Mouse (Mus musculus) myocyte (in vitro differentiated cells): ENCODE data around the gene Catsperg2. TPM values are rescaled to one million over a fixed set of nuclear protein-coding genes. Genes with fewer than 3 reads are reported as not detected.
"Not testable (repeated sequence)": the region's sequence is repeated elsewhere in the genome, so short reads cannot be mapped to it uniquely, and the experiment has no call there.

ENCODE experiments used
- H3K27me3 ChIP-seq: one replicate; pipeline ENCODE4 v1.6.1; 2011; ENCODE audit not compliant: control insufficient read depth, insufficient read depth, insufficient read length
- H3K36me3 ChIP-seq: one replicate; pipeline ENCODE4 v1.6.1; 2011; ENCODE audit not compliant: control insufficient read depth, insufficient read depth
- H3K4me2 ChIP-seq: one replicate; pipeline ENCODE4 v1.6.1; 2011; ENCODE audit warnings: low read depth, control low read depth
- H3K4me3 ChIP-seq: one replicate; pipeline ENCODE4 v1.5.1; 2011; ENCODE audit warnings: mild to moderate bottlenecking, control low read depth, moderate library complexity
- H3K79me2 ChIP-seq: one replicate; pipeline ENCODE4 v1.6.1; 2011; ENCODE audit not compliant: control insufficient read depth, insufficient read depth
- H3ac ChIP-seq: one replicate; pipeline ENCODE4 v1.6.1; 2011; ENCODE audit not compliant: control insufficient read depth, insufficient read length
- CEBPB ChIP-seq: IDR thresholded peaks from 2 replicates; pipeline ENCODE4 v1.6.1; 2011; ENCODE audit warnings: mild to moderate bottlenecking, moderate library complexity; ENCODE audit not compliant: poor library complexity, insufficient read depth, severe bottlenecking
- E2F4 ChIP-seq: IDR thresholded peaks from one replicate; pipeline ENCODE4 v1.6.1; 2011; ENCODE audit warnings: mild to moderate bottlenecking, control low read depth, moderate library complexity; ENCODE audit not compliant: insufficient read depth
- MAX ChIP-seq: IDR thresholded peaks from one replicate; pipeline ENCODE4 v1.6.1; 2011; ENCODE audit warnings: low read depth, mild to moderate bottlenecking, control low read depth
- MYOD1 ChIP-seq, 3 experiments: IDR thresholded peaks; one replicate each; pipeline ENCODE4 v1.6.1; 2011; ENCODE audit warnings: control low read depth in 2 of 3, low read depth in 2 of 3, mild to moderate bottlenecking in 2 of 3, moderate library complexity in 1 of 3; ENCODE audit not compliant: insufficient read length in 2 of 3, control insufficient read depth in 1 of 3
- MYOG ChIP-seq, 3 experiments: IDR thresholded peaks; one replicate each; pipeline ENCODE4 v1.6.1; 2011; ENCODE audit warnings: control low read depth in 2 of 3, low read depth in 2 of 3, mild to moderate bottlenecking in 2 of 3; ENCODE audit not compliant: insufficient read length in 2 of 3, control insufficient read depth in 1 of 3, insufficient read depth in 1 of 3
- POLR2A ChIP-seq: IDR thresholded peaks from one replicate; pipeline ENCODE4 v1.6.1; 2011; ENCODE audit warnings: low read depth, mild to moderate bottlenecking, control low read depth, moderate library complexity; ENCODE audit not compliant: insufficient read length
- POLR2AphosphoS2 ChIP-seq: IDR thresholded peaks from one replicate; pipeline ENCODE4 v1.6.1; 2011; ENCODE audit warnings: low read depth, control low read depth; ENCODE audit not compliant: insufficient read length
- REST ChIP-seq: IDR thresholded peaks from one replicate; pipeline ENCODE4 v1.6.1; 2011; ENCODE audit warnings: mild to moderate bottlenecking, control low read depth, moderate library complexity; ENCODE audit not compliant: insufficient read depth, insufficient read length
- SRF ChIP-seq: IDR thresholded peaks from one replicate; pipeline ENCODE4 v1.6.1; 2011; ENCODE audit warnings: low read depth; ENCODE audit not compliant: control insufficient read depth, insufficient read length
- TCF12 ChIP-seq: IDR thresholded peaks from one replicate; pipeline ENCODE4 v1.6.1; 2011; ENCODE audit warnings: mild to moderate bottlenecking, control low read depth; ENCODE audit not compliant: poor library complexity, insufficient read depth, severe bottlenecking
- TCF3 ChIP-seq: IDR thresholded peaks from one replicate; pipeline ENCODE4 v1.6.1; 2011; ENCODE audit warnings: low read depth, control low read depth; ENCODE audit not compliant: insufficient read length
- USF1 ChIP-seq: IDR thresholded peaks from one replicate; pipeline ENCODE4 v1.6.1; 2011; ENCODE audit warnings: low read depth, mild to moderate bottlenecking, control low read depth, moderate library complexity
- polyA plus RNA-seq: library from polyadenylated mRNA; unstranded; fragments of >200 nt; fragmentation: generic; extraction: Trizol; gene quantifications from one replicate; pipeline ENCODE4 v1.2.1, GENCODE M21; 2012; ENCODE audit warnings: missing spikeins

The Catsperg2 gene
- polyA plus RNA-seq = 0.01 TPM

GRCm38 (mm10) chr7:29726860-29727259 lies at the start of gene Catsperg2:
Gene Catsperg2, minus strand, starts transcription at chr7:29727032.
- H3K4me2 ChIP-seq, H3K79me2 ChIP-seq, H3K27me3 ChIP-seq, H3K4me3 ChIP-seq, H3ac ChIP-seq, H3K36me3 ChIP-seq: not testable (repeated sequence)

- no peaks in the 10 kb centered on the region for H3K27me3 ChIP-seq
- H3ac ChIP-seq = no peak overlapping the region
- H3K4me3 ChIP-seq = no peak overlapping the region
- TF ChIP-seq MAX (no peak), MYOG (IDR thresholded peaks at IDR 0.05; ENCODE audit: control insufficient read depth in 1 of 3, insufficient read depth in 1 of 3, insufficient read length in 2 of 3, low read depth in 2 of 3) (no peak), USF1 (no peak), E2F4 (no peak), CEBPB (no peak), MYOD1 (IDR thresholded peaks at IDR 0.05; ENCODE audit: control insufficient read depth in 1 of 3, insufficient read length in 2 of 3, low read depth in 2 of 3) (no peak), POLR2A (no peak), REST (no peak), TCF3 (no peak), POLR2AphosphoS2 (no peak), SRF (no peak), TCF12 (no peak)
- peaks cover 5% of the 10 kb centered on the region for H3K79me2 ChIP-seq
- peaks cover 52% of the 10 kb centered on the region for H3K36me3 ChIP-seq
- no peak overlapping the region for H3K4me2 ChIP-seq
These were observed 49.7 kb upstream of the Catsperg2 start for GRCm38 (mm10) chr7:29776568-29776967.

- Histone ChIP-seq H3K36me3 (peaks cover 53% of the 10 kb centered on the region), H3K27me3 (no peaks in the 10 kb centered on the region), H3ac (no peak overlapping the region), H3K4me2 (no peak overlapping the region), H3K4me3 (no peak overlapping the region), H3K79me2 (peaks cover 20% of the 10 kb centered on the region)
- TF ChIP-seq MYOG (IDR thresholded peaks at IDR 0.05; ENCODE audit: control insufficient read depth in 1 of 3, insufficient read depth in 1 of 3, insufficient read length in 2 of 3, low read depth in 2 of 3) (no peak), POLR2A (no peak), POLR2AphosphoS2 (no peak), USF1 (no peak), SRF (no peak), CEBPB (no peak), TCF3 (no peak), MYOD1 (IDR thresholded peaks at IDR 0.05; ENCODE audit: control insufficient read depth in 1 of 3, insufficient read length in 2 of 3, low read depth in 2 of 3) (no peak), REST (no peak), MAX (no peak), E2F4 (no peak)
These were observed 47.5 kb upstream of the Catsperg2 start for GRCm38 (mm10) chr7:29774371-29774770.

- no peak overlapping the region for H3K4me3 ChIP-seq
- H3K27me3 ChIP-seq = no peaks in the 10 kb centered on the region
- H3K4me2 ChIP-seq = no peak overlapping the region
- peaks cover 29% of the 10 kb centered on the region for H3K79me2 ChIP-seq
- TF ChIP-seq POLR2AphosphoS2 (no peak), TCF3 (no peak), MYOG (IDR thresholded peaks at IDR 0.05; ENCODE audit: control insufficient read depth in 1 of 3, insufficient read depth in 1 of 3, insufficient read length in 2 of 3, low read depth in 2 of 3) (peak in 2 of 3 experiments; percentile 77 to 80), SRF (no peak), POLR2A (no peak), REST (no peak), CEBPB (no peak), MYOD1 (IDR thresholded peaks at IDR 0.05; ENCODE audit: control insufficient read depth in 1 of 3, insufficient read length in 2 of 3, low read depth in 2 of 3) (peak; percentile 1 to 73 (median 57)), USF1 (no peak), TCF12 (peak; percentile 83)
- peaks cover 47% of the 10 kb centered on the region for H3K36me3 ChIP-seq
- H3ac ChIP-seq = no peak overlapping the region
These were observed 46.7 kb upstream of the Catsperg2 start for GRCm38 (mm10) chr7:29773503-29773902.

DNA sequence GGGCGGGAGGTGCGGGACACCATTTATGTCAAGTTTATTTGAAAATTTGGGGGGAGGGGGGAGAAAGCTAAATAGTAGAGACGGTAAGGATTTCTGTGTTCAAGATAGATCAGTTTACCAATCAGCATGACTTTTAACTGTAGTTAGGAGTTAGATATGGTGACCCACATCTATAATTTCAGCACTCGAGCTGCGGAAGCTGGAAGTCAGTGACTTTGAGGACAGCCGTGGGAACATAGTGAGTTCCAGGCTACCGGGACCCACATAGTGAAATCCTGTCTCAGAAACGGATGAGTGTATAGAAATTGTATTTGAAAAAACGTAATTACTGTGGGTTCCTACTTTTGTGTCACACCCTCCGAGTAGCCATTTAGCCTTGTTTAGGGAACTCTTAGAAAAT lies 42.1 kb upstream of the Catsperg2 start:
- H3K4me2 ChIP-seq = peak overlapping the region; percentile 81
- peak overlapping the region; percentile 82 for H3K4me3 ChIP-seq
- TF ChIP-seq E2F4 (no peak), REST (no peak), POLR2AphosphoS2 (no peak), MYOG (IDR thresholded peaks at IDR 0.05; ENCODE audit: control insufficient read depth in 1 of 3, insufficient read depth in 1 of 3, insufficient read length in 2 of 3, low read depth in 2 of 3) (no peak), TCF3 (no peak), MYOD1 (IDR thresholded peaks at IDR 0.05; ENCODE audit: control insufficient read depth in 1 of 3, insufficient read length in 2 of 3, low read depth in 2 of 3) (no peak), POLR2A (no peak), SRF (no peak), CEBPB (no peak), USF1 (no peak)
- peaks cover 6% of the 10 kb centered on the region for H3K36me3 ChIP-seq
- H3K79me2 ChIP-seq = peaks cover 29% of the 10 kb centered on the region
- H3K27me3 ChIP-seq = no peaks in the 10 kb centered on the region
- peak overlapping the region; percentile 54 for H3ac ChIP-seq
